Mouse (Mus musculus): Measurements from ENCODE around the gene Hcn2. TPM values are rescaled to one million over a fixed set of nuclear protein-coding genes. Genes with fewer than 3 reads are reported as not detected.
A peak's percentile ranks its signal among the peaks of the same experiment; 100 is the strongest.

Hcn2 gene
- total RNA-seq (2014; rRNA removed) (92.6 and 101 TPM in 2 replicates), polyA plus RNA-seq (2015; fragmentation: Nextera tagmentation; extraction: Ambion mirVana) (5.5 and 6.6 TPM in 2 replicates)

DNA sequence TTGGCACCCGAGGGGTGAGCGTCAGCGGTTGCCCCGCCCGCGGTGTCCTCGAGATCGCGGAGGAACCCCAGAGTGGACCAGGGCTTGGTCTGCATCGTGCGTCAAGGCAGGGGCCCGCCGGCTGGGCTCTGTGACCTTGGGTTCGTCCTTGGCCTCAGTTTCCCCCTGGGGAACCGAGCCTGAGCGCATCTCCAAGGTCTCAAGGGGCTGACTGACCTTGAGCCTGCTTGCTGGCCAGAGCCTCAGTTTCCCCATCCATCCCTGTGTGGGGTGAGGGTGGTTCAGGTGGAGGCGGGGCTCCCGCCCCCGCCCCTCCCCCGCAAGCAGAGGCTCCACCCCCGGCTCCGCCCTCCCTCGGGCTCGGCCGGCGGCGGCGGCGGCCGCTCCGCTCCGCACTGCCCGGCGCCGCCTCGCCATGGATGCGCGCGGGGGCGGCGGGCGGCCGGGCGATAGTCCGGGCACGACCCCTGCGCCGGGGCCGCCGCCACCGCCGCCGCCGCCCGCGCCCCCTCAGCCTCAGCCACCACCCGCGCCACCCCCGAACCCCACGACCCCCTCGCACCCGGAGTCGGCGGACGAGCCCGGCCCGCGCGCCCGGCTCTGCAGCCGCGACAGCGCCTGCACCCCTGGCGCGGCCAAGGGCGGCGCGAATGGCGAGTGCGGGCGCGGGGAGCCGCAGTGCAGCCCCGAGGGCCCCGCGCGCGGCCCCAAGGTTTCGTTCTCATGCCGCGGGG, at the start of gene Hcn2:
Hcn2 (plus strand) TSS at position 381 of the 734 bp plus-strand sequence.
- H3K27ac ChIP-seq = peak within 1 kb of the TSS; percentile 76

DNA sequence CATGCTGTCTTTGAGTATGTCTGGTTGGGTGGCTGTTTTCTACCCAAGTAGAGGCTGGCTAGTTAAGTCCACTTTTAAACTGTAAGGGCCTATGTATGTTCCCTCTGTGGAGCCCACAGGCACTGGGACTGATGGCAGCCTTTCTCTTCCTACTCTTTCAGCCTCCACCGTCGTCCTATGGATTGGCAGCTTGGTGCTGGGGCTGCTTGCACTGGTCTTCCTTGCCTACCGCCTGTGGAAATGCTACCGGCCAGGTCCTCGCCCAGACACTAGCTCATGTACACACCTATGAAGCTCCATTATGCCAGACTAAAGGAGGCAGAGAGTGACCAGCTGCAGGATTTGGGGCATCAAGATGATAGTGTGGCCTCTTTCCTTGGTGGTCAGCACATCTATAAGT, 48.4 kb upstream of the Hcn2 start:
- Histone ChIP-seq H3K9ac (replicated peaks; ENCODE audit: low read length) (no peak overlapping the region; the same call in 1 of the 2 replicates), H3K4me2 (ENCODE audit: low read depth, low read length) (peak overlapping the region; percentile 86), H3K4me1 (ENCODE audit: insufficient read depth, low read length) (peaks cover 15% of the 10 kb centered on the region; the same call in 1 of the 2 replicates), H3K9me3 (ENCODE audit: low read length) (no peaks in the 10 kb centered on the region), H3K27ac (peak overlapping the region; percentile 98), H3K27me3 (ENCODE audit: insufficient read depth, low read length) (no peaks in the 10 kb centered on the region), H3K36me3 (ENCODE audit: insufficient read depth, low read length) (no peaks in the 10 kb centered on the region), H3K4me3 (ENCODE audit: low read length) (no peak overlapping the region)
- DNase-seq (ENCODE audit: low spot score) = no peak
- TF ChIP-seq CTCF (IDR thresholded peaks at IDR 0.05; ENCODE audit: low read depth) = no peak
- 90% methylated on average over 5 of the region's 5 CpGs for WGBS
- no peak for ATAC-seq

More for the DNA sequence above, at the start of gene Hcn2:
- Histone ChIP-seq H3K9ac (replicated peaks; ENCODE audit: low read length) (peak within 1 kb of the TSS; percentile 82), H3K4me3 (ENCODE audit: low read length) (peak within 1 kb of the TSS; percentile 76), H3K27me3 (ENCODE audit: insufficient read depth, low read length) (no peaks in the 10 kb centered on the region), H3K36me3 (ENCODE audit: insufficient read depth, low read length) (peaks cover 8% of the 10 kb centered on the region; the same call in 1 of the 2 replicates), H3K9me3 (ENCODE audit: low read length) (no peaks in the 10 kb centered on the region), H3K4me1 (ENCODE audit: insufficient read depth, low read length) (no peaks in the 10 kb centered on the region), H3K4me2 (ENCODE audit: low read depth, low read length) (peak within 1 kb of the TSS; percentile 88)
- peak; percentile 60 for ATAC-seq
- peak; percentile 68 for DNase-seq (ENCODE audit: low spot score)
- 1% methylated on average over 64 of the region's 91 CpGs for WGBS
- TF ChIP-seq CTCF (IDR thresholded peaks at IDR 0.05; ENCODE audit: low read depth) = no peak

DNA sequence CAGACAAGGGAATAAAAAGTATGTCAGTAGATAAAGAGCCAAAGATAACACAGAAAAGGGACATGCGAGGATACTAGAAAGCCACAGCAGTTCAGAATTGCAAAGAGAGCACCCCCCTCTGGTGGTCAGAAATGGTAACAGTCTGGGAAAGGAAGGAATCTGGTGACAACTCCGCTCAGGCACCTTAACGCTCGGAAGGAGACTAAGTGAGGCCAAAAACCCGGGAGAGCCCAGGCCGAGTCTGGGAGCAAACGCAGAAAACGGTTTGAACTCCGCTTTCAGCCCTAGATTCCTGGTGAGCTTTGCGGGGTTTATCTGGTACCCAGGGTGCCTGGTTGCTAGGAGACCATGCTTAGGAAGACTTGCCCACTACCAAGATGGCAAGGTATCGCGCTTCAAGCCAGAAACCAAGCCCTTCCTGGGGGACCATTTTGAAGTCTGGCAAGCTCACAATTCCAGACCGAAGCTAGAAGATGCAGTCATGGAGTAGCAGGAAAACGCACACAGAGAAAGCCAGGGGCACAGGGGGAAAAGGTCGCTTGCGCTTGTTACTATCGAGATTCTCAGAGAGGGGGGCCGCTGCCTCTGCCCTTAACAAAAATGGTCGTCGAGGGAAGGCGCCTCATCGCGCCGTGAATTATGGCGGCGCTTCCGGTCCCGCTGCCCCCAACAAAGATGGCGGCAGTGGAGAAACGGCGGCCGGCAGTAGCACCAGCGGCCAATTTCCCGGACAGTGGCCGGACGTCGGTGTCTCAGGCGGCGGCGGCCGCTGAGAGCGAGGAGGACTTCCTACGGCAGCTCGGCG, 47.5 kb upstream of the Hcn2 start, which contains the start of gene Tpgs1:
Tpgs1 (plus strand) TSS at position 599 of the 805 bp plus-strand sequence.
- Histone ChIP-seq H3K9ac (replicated peaks; ENCODE audit: low read length) (peak within 1 kb of the TSS; percentile 96), H3K27me3 (ENCODE audit: insufficient read depth, low read length) (no peaks in the 10 kb centered on the region), H3K36me3 (ENCODE audit: insufficient read depth, low read length) (no peaks in the 10 kb centered on the region; the same call in 1 of the 2 replicates), H3K27ac (peak within 1 kb of the TSS; percentile 98), H3K4me1 (ENCODE audit: insufficient read depth, low read length) (peaks cover 15% of the 10 kb centered on the region; the same call in 1 of the 2 replicates), H3K4me2 (ENCODE audit: low read depth, low read length) (peak within 1 kb of the TSS; percentile 86), H3K9me3 (ENCODE audit: low read length) (no peaks in the 10 kb centered on the region), H3K4me3 (ENCODE audit: low read length) (peak within 1 kb of the TSS; percentile 99)
- peak; percentile 90 for TF ChIP-seq CTCF (IDR thresholded peaks at IDR 0.05; ENCODE audit: low read depth)
- peak; percentile 94 for DNase-seq (ENCODE audit: low spot score)
- under 1% methylated on average over 45 of the region's 45 CpGs for WGBS
- peak; percentile 88 for ATAC-seq

DNA sequence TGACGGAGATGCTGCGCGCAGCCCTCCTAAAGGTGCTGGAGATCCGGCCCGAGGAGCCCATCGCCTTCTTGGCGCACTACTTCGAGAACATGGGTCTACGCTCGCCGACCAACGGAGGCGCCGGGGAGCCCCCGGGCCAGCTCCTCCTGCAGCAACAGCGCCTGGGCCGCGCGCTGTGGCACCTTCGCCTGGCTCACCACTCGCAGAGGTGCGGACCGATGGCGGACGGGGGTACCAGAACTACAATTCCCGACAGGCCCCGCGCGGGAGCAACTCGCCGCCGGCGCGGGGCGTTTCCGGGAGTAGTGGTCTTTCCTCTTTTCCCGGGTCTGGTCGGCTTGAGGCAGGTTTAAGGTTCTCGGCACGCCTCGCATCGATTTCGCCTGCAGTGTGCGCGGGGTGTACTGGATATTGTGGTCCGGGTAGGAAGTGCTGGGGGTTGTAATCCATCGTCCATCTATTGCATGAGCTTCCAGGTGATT, 46.8 kb upstream of the Hcn2 start:
- Histone ChIP-seq H3K4me1 (ENCODE audit: insufficient read depth, low read length) (peaks cover 15% of the 10 kb centered on the region; the same call in 1 of the 2 replicates), H3K9ac (replicated peaks; ENCODE audit: low read length) (peak overlapping the region; percentile 96), H3K36me3 (ENCODE audit: insufficient read depth, low read length) (no peaks in the 10 kb centered on the region; the same call in 1 of the 2 replicates)

DNA sequence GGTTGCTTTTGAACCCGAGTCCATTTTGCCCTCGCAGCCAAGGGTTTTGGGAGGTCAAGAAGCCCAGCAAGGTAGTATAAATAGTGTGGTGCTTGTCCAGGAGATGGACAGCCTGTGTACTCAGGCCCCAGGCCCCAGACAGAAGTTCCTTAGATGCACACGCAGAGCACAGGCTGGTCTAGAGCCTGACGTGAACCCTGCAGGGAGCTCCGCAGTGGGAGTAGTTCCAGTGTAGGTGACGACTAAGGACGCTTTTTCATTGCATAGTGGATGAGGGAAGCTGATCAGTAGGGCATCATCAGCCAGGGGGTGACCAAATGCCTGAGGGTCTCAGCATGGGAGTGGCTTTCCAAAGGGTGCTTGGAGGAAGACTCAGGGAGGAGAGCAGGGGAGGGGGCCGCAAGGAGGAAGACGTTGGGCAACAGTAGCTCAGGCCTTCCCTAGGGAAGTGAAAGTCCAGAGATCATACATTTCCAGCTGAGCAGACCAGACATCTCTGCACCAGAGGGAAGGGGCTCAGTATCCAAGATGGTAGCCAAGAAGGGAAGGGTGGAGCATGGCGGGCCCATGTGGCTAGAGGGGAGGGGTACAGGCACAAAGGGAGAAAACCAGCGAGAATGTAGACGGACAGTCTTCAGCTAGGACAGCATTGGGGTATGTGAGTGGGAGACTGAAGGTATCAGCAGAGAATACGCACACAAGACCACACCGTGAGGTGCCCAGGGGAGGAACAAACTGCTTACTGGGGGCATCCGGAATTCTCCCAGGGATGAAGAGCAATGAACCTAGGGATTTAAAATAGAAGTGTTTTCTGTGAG, 46.2 kb upstream of the Hcn2 start:
- 32% methylated on average over 15 of the region's 15 CpGs for WGBS

More for the DNA sequence above, 46.8 kb upstream of the Hcn2 start:
- peak overlapping the region; percentile 99 for H3K4me3 ChIP-seq (ENCODE audit: low read length)
- TF ChIP-seq CTCF (IDR thresholded peaks at IDR 0.05; ENCODE audit: low read depth) = 0 out of 2 replicates have a peak, but pooled peaks have one; percentile 1
- ATAC-seq = peak; percentile 63
- no peaks in the 10 kb centered on the region for H3K27me3 ChIP-seq (ENCODE audit: insufficient read depth, low read length)
- H3K9me3 ChIP-seq (ENCODE audit: low read length) = no peaks in the 10 kb centered on the region
- peak; percentile 94 for DNase-seq (ENCODE audit: low spot score)
- H3K4me2 ChIP-seq (ENCODE audit: low read depth, low read length) = peak overlapping the region; percentile 86
- WGBS = under 1% methylated on average over 47 of the region's 47 CpGs
- H3K27ac ChIP-seq = peak overlapping the region; percentile 98

More for the DNA sequence above, 46.2 kb upstream of the Hcn2 start:
- H3K27ac ChIP-seq = peak overlapping the region; percentile 98
- H3K9me3 ChIP-seq (ENCODE audit: low read length) = no peaks in the 10 kb centered on the region
- peak overlapping the region; percentile 96 for H3K9ac ChIP-seq (replicated peaks; ENCODE audit: low read length)
- no peaks in the 10 kb centered on the region for H3K27me3 ChIP-seq (ENCODE audit: insufficient read depth, low read length)
- H3K4me3 ChIP-seq (ENCODE audit: low read length) = peak overlapping the region; percentile 99
- ATAC-seq = peak; percentile 22; the same call in 1 of the 2 replicates
- DNase-seq (ENCODE audit: low spot score) = no peak
- H3K36me3 ChIP-seq (ENCODE audit: insufficient read depth, low read length) = no peaks in the 10 kb centered on the region; the same call in 1 of the 2 replicates
- TF ChIP-seq CTCF (IDR thresholded peaks at IDR 0.05; ENCODE audit: low read depth) = no peak
- peaks cover 15% of the 10 kb centered on the region; the same call in 1 of the 2 replicates for H3K4me1 ChIP-seq (ENCODE audit: insufficient read depth, low read length)
- H3K4me2 ChIP-seq (ENCODE audit: low read depth, low read length) = peak overlapping the region; percentile 86
